Mouse (Mus musculus) limb, embryonic 12.5 days (tissue): ENCODE results near the gene Sell. TPM values are rescaled to one million over a fixed set of nuclear protein-coding genes. Genes with fewer than 3 reads are reported as not detected.

ENCODE experiments used
- polyA plus RNA-seq: library from polyadenylated mRNA; unstranded; fragments of >200 nt; fragmentation: Nextera tagmentation; extraction: Ambion mirVana; gene quantifications from 2 replicates; pipeline ENCODE4 v1.2.1, GENCODE M21; 2016

The Sell gene
- polyA plus RNA-seq, 1 experiment from 2014 or later: not detected

Other genes with a start within 250 kb of the Sell start
- 21.6 and 22.9 TPM in 2 replicates for gene Scyl3, start 132.9 kb upstream of the Sell start, polyA plus RNA-seq
- gene BC055324, start 67.2 kb upstream of the Sell start, polyA plus RNA-seq: 34.2 and 36.0 TPM in 2 replicates
- gene Mettl18, start 67.1 kb upstream of the Sell start, polyA plus RNA-seq: 10.7 and 11.3 TPM in 2 replicates
- gene Sele, start 13.7 kb upstream of the Sell start, polyA plus RNA-seq: 0.14 TPM in 1 of 2 replicates, not detected in the other
- gene Selp, start 53.3 kb downstream of the Sell start, polyA plus RNA-seq: 0.28 TPM in 1 of 2 replicates, not detected in the other
- 0.23 and 0.38 TPM in 2 replicates for gene F5, start 89.9 kb downstream of the Sell start, polyA plus RNA-seq
- 9.7 and 10.1 TPM in 2 replicates for gene Slc19a2, start 187.1 kb downstream of the Sell start, polyA plus RNA-seq
- gene Ccdc181, start 213.6 kb downstream of the Sell start, polyA plus RNA-seq: 7.3 and 7.8 TPM in 2 replicates
- gene Nme7, start 242.1 kb downstream of the Sell start, polyA plus RNA-seq: 41.3 and 42.3 TPM in 2 replicates
- 24.7 and 27.5 TPM in 2 replicates for gene Blzf1, start 245.5 kb downstream of the Sell start, polyA plus RNA-seq